Mouse (Mus musculus): ENCODE results near the gene Nrxn3. TPM values are rescaled to one million over a fixed set of nuclear protein-coding genes. Genes with fewer than 3 reads are reported as not detected.
A peak's percentile ranks its signal among the peaks of the same experiment; 100 is the strongest.

Gene Nrxn3
- polyA plus RNA-seq, 1 experiment from 2014 or later, result 94.1 TPM

DNA sequence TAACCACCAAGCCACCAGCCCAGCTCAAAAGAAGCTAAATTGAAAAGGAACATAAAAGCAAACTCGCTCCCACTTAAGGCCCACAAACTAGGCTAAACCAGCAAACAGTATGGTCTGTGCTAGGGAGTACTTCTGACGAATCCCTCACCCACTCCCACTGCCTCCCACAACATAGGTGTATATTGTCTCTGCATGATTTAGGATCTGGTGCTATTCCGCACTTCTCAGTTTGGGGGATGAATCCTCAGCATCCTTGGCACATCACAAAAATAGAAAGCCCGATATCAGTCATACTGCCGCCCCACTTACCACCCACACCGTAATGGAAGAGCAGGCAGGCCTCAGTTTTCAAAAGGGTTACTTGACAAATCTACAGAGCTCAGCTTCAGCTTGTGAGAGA lies 1072.1 kb downstream of the Nrxn3 start:
- no peak overlapping the region for H3K4me2 ChIP-seq
- WGBS, result 93% methylated on average over 6 of the region's 6 CpGs
- no peak overlapping the region for H3K27ac ChIP-seq (replicated peaks)
- H3K27me3 ChIP-seq, result no peaks in the 10 kb centered on the region
- no peak overlapping the region for H3K9ac ChIP-seq
- no peak overlapping the region for H3K4me3 ChIP-seq
- no peak for ATAC-seq (ENCODE audit: low FRiP score, low read depth)
- no peaks in the 10 kb centered on the region for H3K36me3 ChIP-seq
- H3K4me1 ChIP-seq (replicated peaks), result no peaks in the 10 kb centered on the region
- H3K9me3 ChIP-seq, result no peaks in the 10 kb centered on the region

DNA sequence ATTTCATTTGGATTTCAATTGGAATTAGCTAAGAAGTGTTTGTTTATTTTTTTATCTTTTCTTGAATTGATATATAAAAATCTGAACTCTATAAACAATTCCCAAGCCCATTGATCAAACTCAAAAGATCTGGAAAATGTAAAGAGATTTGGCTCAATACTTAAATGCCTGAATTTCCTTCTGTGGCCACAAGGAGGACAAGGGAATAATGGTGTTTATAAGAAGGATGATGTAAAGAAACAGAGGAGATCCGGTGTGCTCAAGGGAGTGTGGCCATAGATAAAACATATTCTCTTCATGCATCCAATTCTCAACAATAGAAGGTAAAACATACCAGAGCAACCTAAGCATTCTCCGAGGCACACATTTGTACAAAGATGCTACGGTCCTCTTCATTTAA lies 1085.5 kb downstream of the Nrxn3 start:
- Histone ChIP-seq H3K4me1 (replicated peaks) (peaks cover 19% of the 10 kb centered on the region), H3K4me3 (no peak overlapping the region), H3K36me3 (no peaks in the 10 kb centered on the region), H3K9me3 (no peaks in the 10 kb centered on the region), H3K27me3 (no peaks in the 10 kb centered on the region), H3K27ac (replicated peaks) (no peak overlapping the region), H3K9ac (no peak overlapping the region), H3K4me2 (no peak overlapping the region)
- 64% methylated on average over 3 of the region's 3 CpGs for WGBS
- no peak for ATAC-seq (ENCODE audit: low FRiP score, low read depth)

DNA sequence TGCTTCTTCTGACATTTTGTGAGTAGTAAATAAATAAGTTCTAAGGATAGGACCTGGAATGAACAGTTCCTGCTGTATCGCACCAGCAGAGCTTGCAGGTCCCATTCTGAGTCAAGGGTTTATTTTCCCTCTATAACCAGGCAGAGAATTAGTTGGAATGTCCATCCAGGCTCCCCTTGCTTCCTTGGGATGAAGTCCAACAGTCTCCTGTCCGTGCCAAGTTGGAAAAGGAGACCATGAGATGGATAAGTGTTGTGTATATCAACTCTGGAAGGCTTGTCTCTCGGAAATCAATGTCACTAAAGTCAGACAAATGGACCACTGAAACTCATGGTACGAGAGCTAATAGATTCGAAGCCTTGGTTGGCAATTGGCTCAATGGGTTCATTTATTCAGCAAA lies 1087.5 kb downstream of the Nrxn3 start:
- Histone ChIP-seq H3K36me3 (no peaks in the 10 kb centered on the region), H3K9me3 (no peaks in the 10 kb centered on the region), H3K27ac (replicated peaks) (no peak overlapping the region), H3K9ac (no peak overlapping the region), H3K27me3 (no peaks in the 10 kb centered on the region), H3K4me3 (no peak overlapping the region), H3K4me1 (replicated peaks) (peaks cover 33% of the 10 kb centered on the region), H3K4me2 (no peak overlapping the region)
- WGBS, result 86% methylated on average over 5 of the region's 5 CpGs
- ATAC-seq (ENCODE audit: low FRiP score, low read depth), result no peak

DNA sequence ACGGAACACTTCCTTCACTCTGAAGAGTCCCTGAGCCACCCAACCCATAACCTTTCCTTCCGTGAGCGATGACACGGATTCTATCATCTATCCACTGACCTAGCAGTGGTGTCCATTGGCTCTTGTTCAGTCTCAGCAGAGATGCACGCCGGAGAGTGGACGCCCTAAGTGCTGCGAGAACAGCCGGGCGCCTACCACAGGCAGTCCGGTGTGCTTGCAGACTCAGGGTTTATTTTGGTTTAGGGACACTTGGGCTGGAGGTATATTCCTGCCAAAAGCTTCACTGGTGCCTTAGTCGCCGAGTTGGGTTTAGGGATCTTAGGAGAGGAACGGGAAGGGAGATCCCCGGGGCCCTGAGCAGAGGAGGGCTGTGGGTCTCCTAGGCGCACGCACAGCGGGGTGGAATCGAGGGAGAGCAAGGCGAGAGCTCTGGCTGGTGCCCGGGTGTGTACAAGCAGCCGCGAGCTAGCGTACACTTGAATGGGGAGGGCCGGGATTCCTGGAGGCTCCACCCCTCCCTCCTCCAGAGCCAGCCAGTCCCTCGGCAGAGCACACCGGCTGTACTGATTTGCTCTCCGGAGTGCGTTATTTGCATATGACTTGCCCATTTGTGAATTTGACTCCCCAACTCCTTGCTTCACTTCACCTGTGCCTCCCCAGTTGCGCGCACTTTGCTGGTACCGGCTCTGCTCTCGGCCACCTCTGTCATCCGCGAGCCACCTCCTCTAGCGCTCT lies 1089.3 kb downstream of the Nrxn3 start:
- no peaks in the 10 kb centered on the region for H3K9me3 ChIP-seq
- peak; percentile 94 for ATAC-seq (ENCODE audit: low FRiP score, low read depth)
- H3K4me1 ChIP-seq (replicated peaks), result peaks cover 45% of the 10 kb centered on the region
- H3K27me3 ChIP-seq, result no peaks in the 10 kb centered on the region
- WGBS, result under 1% methylated on average over 36 of the region's 36 CpGs
- H3K27ac ChIP-seq (replicated peaks), result peak overlapping the region; percentile 79
- H3K4me2 ChIP-seq, result peak overlapping the region; percentile 95
- H3K36me3 ChIP-seq, result no peaks in the 10 kb centered on the region
- H3K9ac ChIP-seq, result peak overlapping the region; percentile 54
- H3K4me3 ChIP-seq, result peak overlapping the region; percentile 53

DNA sequence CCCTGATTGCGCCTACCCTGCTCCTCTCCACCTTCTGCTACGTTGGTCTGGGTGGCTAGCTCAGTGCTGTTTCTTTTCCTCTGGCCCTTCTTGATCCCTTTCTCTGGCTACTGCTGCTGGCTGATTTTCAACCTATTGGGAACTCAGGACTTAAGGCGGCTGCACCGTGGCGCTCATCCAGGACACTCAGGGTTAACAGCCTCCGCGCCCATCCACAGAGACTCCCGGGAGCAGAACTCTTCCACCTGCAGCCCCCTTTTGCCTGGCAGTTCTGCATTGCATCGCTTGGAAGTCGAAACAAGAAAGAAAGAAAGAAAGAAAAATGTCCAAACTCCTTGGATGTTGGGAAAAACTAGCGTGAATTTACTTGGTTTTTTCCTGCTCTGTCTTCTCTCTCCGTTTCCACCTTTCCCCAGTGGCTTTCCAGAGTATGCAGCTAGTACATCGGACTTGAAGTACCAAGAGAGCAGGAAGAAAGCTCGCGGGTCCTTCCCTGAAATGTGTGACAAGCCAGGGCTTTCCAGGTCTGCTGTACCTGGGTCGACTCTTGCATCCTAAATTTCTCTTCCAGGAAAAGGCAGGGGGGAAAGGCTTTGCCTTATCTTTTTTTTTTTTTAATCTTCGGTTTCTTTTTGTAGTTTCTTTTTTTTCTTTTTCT lies 1090.0 kb downstream of the Nrxn3 start:
- peak overlapping the region; percentile 53 for H3K4me3 ChIP-seq
- H3K9ac ChIP-seq, result peak overlapping the region; percentile 54
- H3K27me3 ChIP-seq, result no peaks in the 10 kb centered on the region
- H3K36me3 ChIP-seq, result no peaks in the 10 kb centered on the region
- H3K4me2 ChIP-seq, result peak overlapping the region; percentile 95
- peaks cover 51% of the 10 kb centered on the region for H3K4me1 ChIP-seq (replicated peaks)
- ATAC-seq (ENCODE audit: low FRiP score, low read depth), result peak; percentile 37; the same call in 1 of the 2 replicates
- WGBS, result under 1% methylated on average over 17 of the region's 17 CpGs
- no peaks in the 10 kb centered on the region for H3K9me3 ChIP-seq
- H3K27ac ChIP-seq (replicated peaks), result peak overlapping the region; percentile 79

DNA sequence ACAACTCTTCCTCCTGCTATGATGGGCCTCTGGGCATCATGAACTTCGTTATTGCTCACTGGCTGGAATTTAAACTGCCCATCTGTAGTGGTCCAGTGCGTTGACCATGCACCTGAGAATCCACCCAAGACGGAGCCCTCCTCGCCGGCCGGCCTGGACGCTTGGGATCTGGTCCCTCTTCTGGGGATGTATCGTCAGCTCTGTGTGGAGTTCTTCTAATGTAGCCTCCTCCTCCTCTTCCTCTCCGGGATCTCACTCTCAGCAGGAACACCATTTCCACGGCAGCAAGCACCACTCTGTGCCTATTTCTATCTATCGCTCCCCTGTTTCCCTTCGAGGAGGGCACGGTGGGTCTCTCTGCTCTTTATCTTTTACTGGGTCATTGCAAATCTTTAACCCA lies 1090.6 kb downstream of the Nrxn3 start:
- H3K9me3 ChIP-seq, result no peaks in the 10 kb centered on the region
- peaks cover 58% of the 10 kb centered on the region for H3K4me1 ChIP-seq (replicated peaks)
- 9% methylated on average over 13 of the region's 13 CpGs for WGBS
- peak overlapping the region; percentile 43 for H3K9ac ChIP-seq
- H3K27me3 ChIP-seq, result no peaks in the 10 kb centered on the region
- ATAC-seq (ENCODE audit: low FRiP score, low read depth), result no peak
- peak overlapping the region; percentile 38 for H3K27ac ChIP-seq (replicated peaks)
- peak overlapping the region; percentile 53 for H3K4me3 ChIP-seq
- H3K36me3 ChIP-seq, result no peaks in the 10 kb centered on the region
- peak overlapping the region; percentile 95 for H3K4me2 ChIP-seq

DNA sequence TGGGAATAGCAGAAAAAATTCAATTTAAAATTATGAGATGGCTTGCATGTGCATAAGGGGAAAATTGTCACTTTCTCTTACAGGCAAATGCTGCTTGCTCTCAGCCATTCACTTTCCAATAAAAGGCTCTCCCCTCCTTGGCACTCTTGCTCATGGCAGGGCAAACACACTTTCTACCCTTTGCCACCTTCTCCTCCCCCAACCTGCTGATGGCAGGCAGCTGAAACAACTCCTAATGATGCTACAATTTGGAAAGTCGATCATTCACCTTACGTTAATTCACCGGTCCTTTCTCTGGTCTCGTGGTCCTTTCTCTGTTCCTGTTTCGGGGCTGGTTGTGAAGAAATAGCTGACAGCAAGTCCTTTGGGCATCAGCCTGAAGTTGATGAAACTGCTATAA lies 1091.0 kb downstream of the Nrxn3 start:
- Histone ChIP-seq H3K4me3 (peak overlapping the region; percentile 53), H3K4me1 (replicated peaks) (peaks cover 59% of the 10 kb centered on the region), H3K36me3 (no peaks in the 10 kb centered on the region), H3K9ac (peak overlapping the region; percentile 43), H3K27ac (replicated peaks) (peak overlapping the region; percentile 38), H3K9me3 (no peaks in the 10 kb centered on the region), H3K4me2 (peak overlapping the region; percentile 95), H3K27me3 (no peaks in the 10 kb centered on the region)
- ATAC-seq (ENCODE audit: low FRiP score, low read depth), result no peak
- 54% methylated on average over 5 of the region's 5 CpGs for WGBS

DNA sequence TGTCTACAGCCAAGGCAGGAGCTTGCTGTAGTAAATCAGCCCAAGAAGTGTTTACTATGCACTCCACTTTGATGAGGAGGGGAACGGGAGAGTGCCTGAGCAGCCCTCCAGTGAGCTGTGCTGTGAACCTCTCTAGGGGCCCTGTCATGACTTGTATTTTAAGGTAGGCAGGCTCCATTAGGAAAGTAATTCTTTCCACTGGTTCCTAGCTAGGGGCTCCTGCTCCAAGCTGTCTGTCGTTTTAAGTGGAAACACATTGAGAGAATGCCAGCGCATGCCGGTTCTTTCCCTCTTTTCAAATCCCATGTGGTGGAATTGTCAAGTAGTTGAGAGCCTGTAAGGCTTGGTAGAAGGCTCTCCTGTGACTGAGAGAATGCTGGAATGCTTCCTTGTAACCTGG lies 1091.9 kb downstream of the Nrxn3 start:
- Histone ChIP-seq H3K4me1 (replicated peaks) (peaks cover 59% of the 10 kb centered on the region), H3K4me2 (peak overlapping the region; percentile 95), H3K36me3 (no peaks in the 10 kb centered on the region), H3K9ac (no peak overlapping the region), H3K9me3 (no peaks in the 10 kb centered on the region), H3K4me3 (peak overlapping the region; percentile 53), H3K27ac (replicated peaks) (peak overlapping the region; percentile 27; the same call in 1 of the 2 replicates), H3K27me3 (no peaks in the 10 kb centered on the region)
- WGBS, result 22% methylated on average over 4 of the region's 4 CpGs
- no peak for ATAC-seq (ENCODE audit: low FRiP score, low read depth)

DNA sequence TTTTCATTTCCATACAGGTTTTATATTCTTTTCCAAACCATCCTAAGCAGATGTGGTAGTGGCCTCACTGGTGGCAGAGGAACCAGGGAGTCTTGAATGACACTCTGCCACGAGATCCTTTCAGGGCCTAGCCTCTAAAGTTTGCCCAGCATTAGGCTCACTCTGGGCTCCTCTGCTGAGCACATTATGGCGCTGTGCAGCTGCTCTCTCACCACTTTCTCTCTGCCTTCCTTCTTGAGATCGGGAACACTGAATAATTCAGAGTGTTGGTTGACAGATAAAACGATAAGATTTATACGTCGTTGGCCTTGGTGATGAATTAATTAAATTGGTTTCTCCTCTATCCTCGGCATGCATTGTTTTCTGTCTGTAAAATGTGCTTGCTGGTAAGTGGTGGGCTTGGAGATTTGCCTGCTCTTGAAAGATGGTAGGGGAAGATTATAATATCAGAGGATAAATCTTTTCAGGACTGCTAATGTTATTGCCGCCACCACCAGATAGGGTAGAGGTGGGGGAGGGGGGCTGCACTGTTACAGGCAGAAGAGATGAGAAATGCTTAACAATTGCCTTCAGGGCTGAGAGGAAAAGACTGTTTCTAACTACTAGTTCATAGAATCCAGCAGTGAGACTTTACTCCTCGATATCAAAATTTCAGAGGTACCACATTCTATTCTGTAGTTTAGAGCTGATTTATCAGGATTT lies 1094.5 kb downstream of the Nrxn3 start:
- Histone ChIP-seq H3K4me3 (peak overlapping the region; percentile 6; the same call in 1 of the 2 replicates), H3K9me3 (no peaks in the 10 kb centered on the region), H3K36me3 (no peaks in the 10 kb centered on the region), H3K4me2 (peak overlapping the region; percentile 95), H3K27ac (replicated peaks) (no peak overlapping the region), H3K9ac (no peak overlapping the region), H3K4me1 (replicated peaks) (peaks cover 54% of the 10 kb centered on the region), H3K27me3 (no peaks in the 10 kb centered on the region)
- no peak for ATAC-seq (ENCODE audit: low FRiP score, low read depth)
- WGBS, result 38% methylated on average over 9 of the region's 9 CpGs

DNA sequence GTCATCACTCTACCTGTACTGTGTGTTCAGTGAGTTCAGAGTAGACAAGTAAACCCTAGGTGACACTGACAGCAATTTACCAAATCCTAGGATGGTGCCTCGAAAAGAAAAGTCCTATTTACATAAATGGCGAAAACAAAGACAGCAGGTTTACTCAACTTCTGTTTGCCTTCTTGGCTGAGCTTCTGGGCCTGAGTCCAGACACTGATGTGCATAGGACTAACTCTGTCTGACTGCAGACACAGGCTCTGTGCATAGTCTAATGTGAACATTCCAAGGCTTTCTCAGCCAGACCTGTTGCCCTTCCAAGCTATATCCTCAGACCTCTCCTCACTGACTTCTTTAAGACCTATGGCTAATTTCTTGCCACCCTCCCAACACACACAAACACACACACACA lies 1095.5 kb downstream of the Nrxn3 start:
- H3K9ac ChIP-seq, result no peak overlapping the region
- H3K27me3 ChIP-seq, result no peaks in the 10 kb centered on the region
- no peak overlapping the region for H3K4me3 ChIP-seq
- H3K27ac ChIP-seq (replicated peaks), result no peak overlapping the region
- 71% methylated on average over 2 of the region's 2 CpGs for WGBS
- H3K36me3 ChIP-seq, result no peaks in the 10 kb centered on the region
- peak overlapping the region; percentile 95 for H3K4me2 ChIP-seq
- no peaks in the 10 kb centered on the region for H3K9me3 ChIP-seq
- H3K4me1 ChIP-seq (replicated peaks), result peaks cover 48% of the 10 kb centered on the region
- no peak for ATAC-seq (ENCODE audit: low FRiP score, low read depth)

DNA sequence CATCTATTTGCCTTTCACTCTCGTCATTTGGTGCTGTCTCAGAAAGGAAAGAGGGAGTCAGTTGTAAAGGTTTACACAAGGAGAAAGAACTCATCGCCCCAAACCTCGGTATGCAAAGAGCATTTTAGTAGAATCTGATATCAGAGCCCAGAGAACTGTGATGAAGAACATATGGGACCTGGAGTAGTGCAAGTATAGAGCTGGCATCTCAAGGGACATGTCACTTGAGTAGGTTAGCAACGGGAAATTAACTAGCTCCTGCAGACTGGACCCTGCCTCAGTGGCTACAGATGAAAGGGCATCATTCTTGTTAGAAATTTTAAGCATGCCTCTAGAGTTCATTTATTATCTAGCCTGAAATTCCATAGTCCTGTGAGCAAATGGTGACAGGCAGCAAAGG lies 1099.5 kb downstream of the Nrxn3 start:
- Histone ChIP-seq H3K4me1 (replicated peaks) (peaks cover 21% of the 10 kb centered on the region), H3K36me3 (no peaks in the 10 kb centered on the region), H3K4me2 (no peak overlapping the region), H3K9me3 (no peaks in the 10 kb centered on the region), H3K9ac (no peak overlapping the region), H3K27me3 (no peaks in the 10 kb centered on the region), H3K4me3 (no peak overlapping the region), H3K27ac (replicated peaks) (no peak overlapping the region)
- no peak for ATAC-seq (ENCODE audit: low FRiP score, low read depth)
- 23% methylated on average over 4 of the region's 4 CpGs for WGBS

DNA sequence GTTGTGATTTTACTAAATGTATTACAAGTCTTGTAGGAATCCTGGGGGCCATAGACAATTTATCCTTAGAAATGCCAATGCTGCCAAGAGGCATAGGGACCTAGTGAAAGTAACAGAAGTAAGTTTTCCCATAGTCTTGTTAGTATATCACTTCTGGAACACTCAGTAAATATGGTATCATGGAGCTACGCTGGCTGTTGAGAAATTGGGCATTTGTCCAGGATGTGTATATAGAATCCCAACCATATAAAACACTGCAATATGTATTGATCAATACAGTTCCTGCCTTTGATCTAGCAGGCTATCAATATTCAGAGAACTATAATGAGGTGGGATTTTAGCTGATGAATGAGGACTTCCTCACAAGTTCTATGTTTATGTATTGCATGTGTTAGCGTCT lies 1107.3 kb downstream of the Nrxn3 start:
- H3K4me1 ChIP-seq (replicated peaks), result no peaks in the 10 kb centered on the region
- H3K9ac ChIP-seq, result no peak overlapping the region
- no peak for ATAC-seq (ENCODE audit: low FRiP score, low read depth)
- H3K27ac ChIP-seq (replicated peaks), result no peak overlapping the region
- WGBS, result 93% methylated on average over 2 of the region's 2 CpGs
- no peaks in the 10 kb centered on the region for H3K27me3 ChIP-seq
- no peaks in the 10 kb centered on the region for H3K9me3 ChIP-seq
- no peak overlapping the region for H3K4me2 ChIP-seq
- no peaks in the 10 kb centered on the region for H3K36me3 ChIP-seq
- H3K4me3 ChIP-seq, result no peak overlapping the region
